ENCODE assay signal across 8 mouse cellular contexts in genomic region chr19:3853891-3854290, GRCm38 (mm10). TPM values are rescaled to one million over a fixed set of nuclear protein-coding genes. Genes with fewer than 3 reads are reported as not detected.
A peak's percentile ranks its signal among the peaks of the same experiment; 100 is the strongest.
DNase-seq lines count a peak whose midpoint lies in the region; ATAC-seq and TF ChIP-seq lines count a peak whose summit lies in the region.

No protein-coding gene starts in this region.

- peaks cover 19% of the 10 kb centered on the region for H3K4me1 ChIP-seq in cerebellum, adult 2 months (ENCODE audit: control insufficient read depth, insufficient read depth, low read length)
- peaks cover 47% of the 10 kb centered on the region for H3K4me1 ChIP-seq in midbrain, embryonic 10.5 days
- H3K4me1 ChIP-seq in midbrain, embryonic 11.5 days (ENCODE audit: control insufficient read depth, insufficient read depth, low read length), result peaks cover 14% of the 10 kb centered on the region
- peaks cover 48% of the 10 kb centered on the region for H3K4me1 ChIP-seq in forebrain, embryonic 10.5 days

- TF ChIP-seq CTCF in cerebellum, adult 2 months (IDR thresholded peaks at IDR 0.05; ENCODE audit: borderline replicate concordance, insufficient read depth, low read depth, low read length), result no peak

- WGBS in cerebellum, adult 2 months, result 18% methylated on average over 1 of the region's 1 CpGs
- 97% methylated on average over 1 of the region's 1 CpGs for WGBS in midbrain, embryonic 10.5 days
- 98% methylated on average over 1 of the region's 1 CpGs for WGBS in midbrain, embryonic 11.5 days
- 93% methylated on average over 1 of the region's 1 CpGs for WGBS in forebrain, embryonic 10.5 days

- no peak overlapping the region for H3K27ac ChIP-seq in cerebellum, adult 2 months (ENCODE audit: insufficient read depth, low read length)
- H3K27ac ChIP-seq in midbrain, embryonic 10.5 days (replicated peaks), result no peak overlapping the region
- H3K27ac ChIP-seq in midbrain, embryonic 11.5 days (ENCODE audit: low read depth, low read length), result no peak overlapping the region
- no peak overlapping the region for H3K27ac ChIP-seq in forebrain, embryonic 10.5 days

- no peak overlapping the region for H3K4me2 ChIP-seq in midbrain, embryonic 11.5 days

- TF ChIP-seq POLR2A in cerebellum, adult 2 months (IDR thresholded peaks at IDR 0.05; ENCODE audit: borderline replicate concordance, insufficient read depth, low read length), result no peak

- H3K9ac ChIP-seq in midbrain, embryonic 11.5 days (ENCODE audit: low read length), result no peak overlapping the region

- ATAC-seq in midbrain, embryonic 11.5 days (ENCODE audit: low FRiP score), result no peak

- peak overlapping the region; percentile 52 for H3K4me3 ChIP-seq in cerebellum, adult 2 months (replicated peaks; ENCODE audit: insufficient read depth, low read depth, low read length)
- peak overlapping the region; percentile 7; the same call in 1 of the 2 replicates for H3K4me3 ChIP-seq in midbrain, embryonic 10.5 days
- no peak overlapping the region for H3K4me3 ChIP-seq in midbrain, embryonic 11.5 days (ENCODE audit: low read depth, low read length)
- no peak overlapping the region for H3K4me3 ChIP-seq in forebrain, embryonic 10.5 days

- peaks cover 10% of the 10 kb centered on the region for H3K36me3 ChIP-seq in midbrain, embryonic 10.5 days
- H3K36me3 ChIP-seq in midbrain, embryonic 11.5 days (ENCODE audit: control insufficient read depth, insufficient read depth, low read length), result no peaks in the 10 kb centered on the region
- peaks cover 15% of the 10 kb centered on the region for H3K36me3 ChIP-seq in forebrain, embryonic 10.5 days (replicated peaks)

- H3K9me3 ChIP-seq in midbrain, embryonic 10.5 days (replicated peaks), result no peaks in the 10 kb centered on the region
- H3K9me3 ChIP-seq in midbrain, embryonic 11.5 days (ENCODE audit: control insufficient read depth, low read length), result no peaks in the 10 kb centered on the region
- H3K9me3 ChIP-seq in forebrain, embryonic 10.5 days, result no peaks in the 10 kb centered on the region

- DNase-seq in cerebellum, adult 2 months, result peak; percentile 44 to 52
- no peak for DNase-seq in cerebellum, adult 11-12 months
- DNase-seq in midbrain, embryonic 10.5 days (ENCODE audit: low spot score), result no peak
- no peak for DNase-seq in midbrain, embryonic 11.5 days (ENCODE audit: low spot score, missing footprints)
- peak; percentile 48 for DNase-seq in kidney, postnatal 10 days
- peak; percentile 25 for DNase-seq in right cerebral cortex, postnatal 4 days
- no peak for DNase-seq in urinary bladder, postnatal 25 days (ENCODE audit: low spot score)
- no peak for DNase-seq in forebrain, embryonic 10.5 days (ENCODE audit: extremely low spot score, low spot score)

- H3K27me3 ChIP-seq in cerebellum, adult 2 months (ENCODE audit: control insufficient read depth, insufficient read depth, low read length), result no peaks in the 10 kb centered on the region
- no peaks in the 10 kb centered on the region for H3K27me3 ChIP-seq in midbrain, embryonic 10.5 days (ENCODE audit: low read depth, poor library complexity, severe bottlenecking)
- no peaks in the 10 kb centered on the region for H3K27me3 ChIP-seq in midbrain, embryonic 11.5 days (ENCODE audit: control insufficient read depth, insufficient read depth, low read length)
- no peaks in the 10 kb centered on the region for H3K27me3 ChIP-seq in forebrain, embryonic 10.5 days (ENCODE audit: poor library complexity, severe bottlenecking)

RNA-seq across cellular contexts. Expression of gene Chka, which starts 2.3 kb away (rescaled TPM):
- 118 and 132 TPM in 2 replicates for polyA plus RNA-seq in cerebellum, adult 2 months (2012; rRNA removed)
- polyA plus RNA-seq in midbrain, embryonic 10.5 days (2016; fragmentation: Nextera tagmentation; extraction: Ambion mirVana), result 58.6 and 59.1 TPM in 2 replicates
- polyA plus RNA-seq in midbrain, embryonic 11.5 days (2014; fragmentation: Nextera tagmentation; extraction: Ambion mirVana), result 50.5 and 53.0 TPM in 2 replicates
- polyA plus RNA-seq in forebrain, embryonic 10.5 days (2016; fragmentation: Nextera tagmentation; extraction: Ambion mirVana), result 52.3 and 54.3 TPM in 2 replicates

RNA-seq across cellular contexts. Expression of gene Tcirg1, which starts 53.0 kb away (rescaled TPM):
- 29.9 and 32.3 TPM in 2 replicates for polyA plus RNA-seq in cerebellum, adult 2 months (2012; rRNA removed)
- 17.0 and 17.6 TPM in 2 replicates for polyA plus RNA-seq in midbrain, embryonic 10.5 days (2016; fragmentation: Nextera tagmentation; extraction: Ambion mirVana)
- 7.7 and 8.9 TPM in 2 replicates for polyA plus RNA-seq in midbrain, embryonic 11.5 days (2014; fragmentation: Nextera tagmentation; extraction: Ambion mirVana)
- polyA plus RNA-seq in forebrain, embryonic 10.5 days (2016; fragmentation: Nextera tagmentation; extraction: Ambion mirVana), result 17.2 and 17.9 TPM in 2 replicates

RNA-seq across cellular contexts. Expression of gene Ndufs8, which starts 58.7 kb away (rescaled TPM):
- polyA plus RNA-seq in cerebellum, adult 2 months (2012; rRNA removed), result 363 and 369 TPM in 2 replicates
- 251 and 262 TPM in 2 replicates for polyA plus RNA-seq in midbrain, embryonic 10.5 days (2016; fragmentation: Nextera tagmentation; extraction: Ambion mirVana)
- 209 and 235 TPM in 2 replicates for polyA plus RNA-seq in midbrain, embryonic 11.5 days (2014; fragmentation: Nextera tagmentation; extraction: Ambion mirVana)
- 226 and 228 TPM in 2 replicates for polyA plus RNA-seq in forebrain, embryonic 10.5 days (2016; fragmentation: Nextera tagmentation; extraction: Ambion mirVana)

Comparison
In these comparisons a context has a peak if more than half of its experiments do, and no peak if none do; other contexts are left out.
1. DNase-seq: peak in cerebellum, adult 2 months (2 of 2), kidney, postnatal 10 days (single experiment) and right cerebral cortex, postnatal 4 days (single experiment); none in cerebellum, adult 11-12 months (single experiment), midbrain, embryonic 10.5 days (single experiment), midbrain, embryonic 11.5 days (single experiment), urinary bladder, postnatal 25 days (single experiment) and forebrain, embryonic 10.5 days (single experiment).
2. H3K4me3 ChIP-seq: peak in cerebellum, adult 2 months (single experiment) and midbrain, embryonic 10.5 days (single experiment); none in midbrain, embryonic 11.5 days (single experiment) and forebrain, embryonic 10.5 days (single experiment).